Mouse (Mus musculus): ENCODE measurements at regions not wholly inside any gene's neighbourhood (a gene's known extent, or its start where the extent isn't known, plus 50 kb on each side); places are given as distances from the start of the nearest gene placed in this dataset.
"Not testable (repeated sequence)": the region's sequence is repeated elsewhere in the genome, so short reads cannot be mapped to it uniquely, and the experiment has no call there.

- Histone ChIP-seq H3K4me2 (no peak overlapping the region), H3K27me3 (replicated peaks) (no peaks in the 10 kb centered on the region), H3K4me3 (replicated peaks) (no peak overlapping the region), H3K9me3 (replicated peaks) (peaks cover 4% of the 10 kb centered on the region; the same call in 1 of the 2 replicates), H3K4me1 (no peaks in the 10 kb centered on the region), H3K36me3 (no peaks in the 10 kb centered on the region), H3K9ac (replicated peaks) (no peak overlapping the region), H3K27ac (replicated peaks) (no peak overlapping the region)
- ATAC-seq (ENCODE audit: low FRiP score): no peak
- WGBS: 91% methylated on average over 8 of the region's 8 CpGs
Measured at GRCm38 (mm10) chr6:31137351-31137750, 178.5 kb upstream of the Klf14 start.

GRCm38 (mm10) chr6:31140000-31140399, 181.1 kb upstream of the Klf14 start:
- H3K9me3 ChIP-seq (replicated peaks): no peaks in the 10 kb centered on the region
- H3K27me3 ChIP-seq (replicated peaks): no peaks in the 10 kb centered on the region
- H3K4me1 ChIP-seq: no peaks in the 10 kb centered on the region
- H3K27ac ChIP-seq (replicated peaks): no peak overlapping the region
- WGBS: 93% methylated on average over 9 of the region's 9 CpGs
- H3K4me3 ChIP-seq (replicated peaks): no peak overlapping the region
- no peak overlapping the region for H3K4me2 ChIP-seq
- no peak overlapping the region for H3K9ac ChIP-seq (replicated peaks)
- no peak for ATAC-seq (ENCODE audit: low FRiP score)
- H3K36me3 ChIP-seq: no peaks in the 10 kb centered on the region

- no peaks in the 10 kb centered on the region for H3K27me3 ChIP-seq (replicated peaks)
- no peak overlapping the region for H3K4me2 ChIP-seq
- no peaks in the 10 kb centered on the region for H3K36me3 ChIP-seq
- no peak overlapping the region for H3K4me3 ChIP-seq (replicated peaks)
- WGBS: 93% methylated on average over 5 of the region's 5 CpGs
- H3K9ac ChIP-seq (replicated peaks): no peak overlapping the region
- H3K4me1 ChIP-seq: no peaks in the 10 kb centered on the region
- ATAC-seq (ENCODE audit: low FRiP score): no peak
- H3K9me3 ChIP-seq (replicated peaks): no peaks in the 10 kb centered on the region
- no peak overlapping the region for H3K27ac ChIP-seq (replicated peaks)
Measured at GRCm38 (mm10) chr6:31140593-31140992, 181.7 kb upstream of the Klf14 start.

GRCm38 (mm10) chr6:31141486-31141885, 182.6 kb upstream of the Klf14 start:
- 79% methylated on average over 6 of the region's 6 CpGs for WGBS
- no peak overlapping the region for H3K27ac ChIP-seq (replicated peaks)
- no peak for ATAC-seq (ENCODE audit: low FRiP score)

GRCm38 (mm10) chr6:31142479-31143007, 183.7 kb upstream of the Klf14 start:
- not testable (repeated sequence) for H3K4me2 ChIP-seq; H3K27me3 ChIP-seq (replicated peaks); H3K9me3 ChIP-seq (replicated peaks); H3K4me1 ChIP-seq; H3K27ac ChIP-seq (replicated peaks); H3K9ac ChIP-seq (replicated peaks); H3K36me3 ChIP-seq; H3K4me3 ChIP-seq (replicated peaks); ATAC-seq (ENCODE audit: low FRiP score)
- 92% methylated on average over 15 of the region's 15 CpGs for WGBS

More at GRCm38 (mm10) chr6:31141486-31141885, 182.6 kb upstream of the Klf14 start:
- no peaks in the 10 kb centered on the region for H3K4me1 ChIP-seq
- no peak overlapping the region for H3K9ac ChIP-seq (replicated peaks)
- H3K36me3 ChIP-seq: no peaks in the 10 kb centered on the region
- no peak overlapping the region for H3K4me3 ChIP-seq (replicated peaks)
- no peak overlapping the region for H3K4me2 ChIP-seq
- H3K9me3 ChIP-seq (replicated peaks): no peaks in the 10 kb centered on the region
- H3K27me3 ChIP-seq (replicated peaks): no peaks in the 10 kb centered on the region

- WGBS: 83% methylated on average over 10 of the region's 10 CpGs
- H3K9ac ChIP-seq (replicated peaks): no peak overlapping the region
- no peak overlapping the region for H3K4me3 ChIP-seq (replicated peaks)
- no peak for ATAC-seq (ENCODE audit: low FRiP score)
- no peak overlapping the region for H3K27ac ChIP-seq (replicated peaks)
- no peaks in the 10 kb centered on the region for H3K9me3 ChIP-seq (replicated peaks)
- no peaks in the 10 kb centered on the region for H3K36me3 ChIP-seq
- H3K4me1 ChIP-seq: no peaks in the 10 kb centered on the region
- H3K4me2 ChIP-seq: no peak overlapping the region
- H3K27me3 ChIP-seq (replicated peaks): no peaks in the 10 kb centered on the region
Measured at GRCm38 (mm10) chr6:31145687-31146086, 186.8 kb upstream of the Klf14 start.

GRCm38 (mm10) chr6:31146779-31147178, 187.9 kb upstream of the Klf14 start:
- H3K9ac ChIP-seq (replicated peaks): no peak overlapping the region
- 43% methylated on average over 5 of the region's 5 CpGs for WGBS
- no peak overlapping the region for H3K4me2 ChIP-seq
- no peaks in the 10 kb centered on the region for H3K4me1 ChIP-seq
- H3K36me3 ChIP-seq: no peaks in the 10 kb centered on the region
- no peak for ATAC-seq (ENCODE audit: low FRiP score)
- H3K4me3 ChIP-seq (replicated peaks): no peak overlapping the region
- no peak overlapping the region for H3K27ac ChIP-seq (replicated peaks)
- no peaks in the 10 kb centered on the region for H3K9me3 ChIP-seq (replicated peaks)
- H3K27me3 ChIP-seq (replicated peaks): no peaks in the 10 kb centered on the region

GRCm38 (mm10) chr6:31147682-31148081, 188.8 kb upstream of the Klf14 start:
- no peaks in the 10 kb centered on the region for H3K27me3 ChIP-seq (replicated peaks)
- H3K4me1 ChIP-seq: no peaks in the 10 kb centered on the region
- H3K9ac ChIP-seq (replicated peaks): no peak overlapping the region
- WGBS: 88% methylated on average over 10 of the region's 10 CpGs
- no peak overlapping the region for H3K27ac ChIP-seq (replicated peaks)
- no peak overlapping the region for H3K4me3 ChIP-seq (replicated peaks)
- H3K9me3 ChIP-seq (replicated peaks): no peaks in the 10 kb centered on the region
- H3K36me3 ChIP-seq: no peaks in the 10 kb centered on the region
- ATAC-seq (ENCODE audit: low FRiP score): no peak
- no peak overlapping the region for H3K4me2 ChIP-seq

- H3K9ac ChIP-seq (replicated peaks): no peak overlapping the region
- H3K9me3 ChIP-seq (replicated peaks): no peaks in the 10 kb centered on the region
- no peaks in the 10 kb centered on the region for H3K36me3 ChIP-seq
- no peaks in the 10 kb centered on the region for H3K4me1 ChIP-seq
- WGBS: 76% methylated on average over 8 of the region's 8 CpGs
- no peak overlapping the region for H3K4me2 ChIP-seq
- no peaks in the 10 kb centered on the region for H3K27me3 ChIP-seq (replicated peaks)
- no peak overlapping the region for H3K27ac ChIP-seq (replicated peaks)
- H3K4me3 ChIP-seq (replicated peaks): no peak overlapping the region
- no peak for ATAC-seq (ENCODE audit: low FRiP score)
Measured at GRCm38 (mm10) chr6:31148311-31148856, 189.5 kb upstream of the Klf14 start.

- H3K36me3 ChIP-seq: no peaks in the 10 kb centered on the region
- no peak for ATAC-seq (ENCODE audit: low FRiP score)
- H3K9ac ChIP-seq (replicated peaks): no peak overlapping the region
- no peaks in the 10 kb centered on the region for H3K4me1 ChIP-seq
- H3K9me3 ChIP-seq (replicated peaks): no peaks in the 10 kb centered on the region
- no peaks in the 10 kb centered on the region for H3K27me3 ChIP-seq (replicated peaks)
- no peak overlapping the region for H3K27ac ChIP-seq (replicated peaks)
- H3K4me3 ChIP-seq (replicated peaks): no peak overlapping the region
- WGBS: 92% methylated on average over 6 of the region's 6 CpGs
- no peak overlapping the region for H3K4me2 ChIP-seq
Measured at GRCm38 (mm10) chr6:31149164-31149563, 190.3 kb upstream of the Klf14 start.

GRCm38 (mm10) chr6:31150416-31150815, 191.5 kb upstream of the Klf14 start:
- no peak for ATAC-seq (ENCODE audit: low FRiP score)
- no peak overlapping the region for H3K9ac ChIP-seq (replicated peaks)
- WGBS: 92% methylated on average over 8 of the region's 8 CpGs
- no peak overlapping the region for H3K4me3 ChIP-seq (replicated peaks)
- no peak overlapping the region for H3K4me2 ChIP-seq
- H3K4me1 ChIP-seq: no peaks in the 10 kb centered on the region
- no peak overlapping the region for H3K27ac ChIP-seq (replicated peaks)
- H3K9me3 ChIP-seq (replicated peaks): no peaks in the 10 kb centered on the region
- H3K27me3 ChIP-seq (replicated peaks): no peaks in the 10 kb centered on the region
- no peaks in the 10 kb centered on the region for H3K36me3 ChIP-seq

- Histone ChIP-seq H3K36me3 (no peaks in the 10 kb centered on the region), H3K9ac (replicated peaks) (no peak overlapping the region), H3K4me3 (replicated peaks) (no peak overlapping the region), H3K27me3 (replicated peaks) (no peaks in the 10 kb centered on the region), H3K9me3 (replicated peaks) (no peaks in the 10 kb centered on the region), H3K4me2 (no peak overlapping the region), H3K27ac (replicated peaks) (no peak overlapping the region), H3K4me1 (peaks cover 8% of the 10 kb centered on the region)
- ATAC-seq (ENCODE audit: low FRiP score): no peak
- 28% methylated on average over 5 of the region's 5 CpGs for WGBS
Measured at GRCm38 (mm10) chr6:31155857-31156256, 197.0 kb upstream of the Klf14 start.

Measured in neural tube, embryonic 15.5 days (tissue).